Comparison of ENCODE assay signal across 19 mouse cellular contexts in genomic region chr3:103480676-103481075, GRCm38 (mm10).
DNase-seq lines count a peak whose midpoint lies in the region; ATAC-seq and TF ChIP-seq lines count a peak whose summit lies in the region.
"Had no signal": no experiment of that assay in that cellular context is flagged by ENCODE, and none has a peak within 500 bp of the region (broad histone marks: within the 10 kb centered on the region; RNA-seq: fewer than 3 reads in every experiment).

No protein-coding gene starts in this region.

- H3K27me3 ChIP-seq in heart, postnatal 0 days (ENCODE audit: control insufficient read depth, insufficient read depth, low read length), result no peaks in the 10 kb centered on the region
- no peaks in the 10 kb centered on the region for H3K27me3 ChIP-seq in liver, postnatal 0 days (ENCODE audit: insufficient read depth, low read length)
- H3K27me3 ChIP-seq: liver, embryonic 13.5 days; stomach, embryonic 15.5 days had no signal

- H3K9me3 ChIP-seq in heart, postnatal 0 days (replicated peaks; ENCODE audit: control insufficient read depth, low read length), result no peaks in the 10 kb centered on the region
- H3K9me3 ChIP-seq in liver, postnatal 0 days (ENCODE audit: low read length), result no peaks in the 10 kb centered on the region
- H3K9me3 ChIP-seq: liver, embryonic 13.5 days; midbrain, embryonic 10.5 days; stomach, embryonic 15.5 days had no signal

- no peak overlapping the region for H3K9ac ChIP-seq in heart, postnatal 0 days (replicated peaks; ENCODE audit: low read depth, low read length)
- H3K9ac ChIP-seq in liver, postnatal 0 days (replicated peaks), result no peak overlapping the region
- H3K9ac ChIP-seq: liver, embryonic 13.5 days; stomach, embryonic 15.5 days had no signal

- H3K4me1 ChIP-seq in heart, postnatal 0 days (ENCODE audit: control insufficient read depth, insufficient read depth), result no peaks in the 10 kb centered on the region
- no peaks in the 10 kb centered on the region for H3K4me1 ChIP-seq in liver, postnatal 0 days (ENCODE audit: insufficient read depth)
- H3K4me1 ChIP-seq: liver, embryonic 13.5 days; midbrain, embryonic 10.5 days; stomach, embryonic 15.5 days had no signal

- H3K4me2 ChIP-seq in heart, postnatal 0 days (ENCODE audit: low read depth, low read length), result no peak overlapping the region
- no peak overlapping the region for H3K4me2 ChIP-seq in liver, postnatal 0 days (ENCODE audit: low read depth, low read length)
- H3K4me2 ChIP-seq: liver, embryonic 13.5 days; stomach, embryonic 15.5 days had no signal

- no peak for TF ChIP-seq EP300 in heart, postnatal 0 days (IDR thresholded peaks at IDR 0.05; ENCODE audit: low read depth)
- TF ChIP-seq EP300 in liver, postnatal 0 days (IDR thresholded peaks at IDR 0.05; ENCODE audit: low read depth), result no peak

- ATAC-seq in heart, postnatal 0 days (ENCODE audit: insufficient read depth, low read depth), result peak; percentile 39; the same call in 1 of the 2 replicates
- no peak for ATAC-seq in liver, postnatal 0 days
- ATAC-seq: CD4-positive, CD25-positive, alpha-beta regulatory T cell, adult 4 months had no signal

- no peak overlapping the region for H3K4me3 ChIP-seq in heart, postnatal 0 days (ENCODE audit: low read depth, low read length)
- H3K4me3 ChIP-seq in liver, postnatal 0 days (ENCODE audit: low read depth, low read length), result no peak overlapping the region
- H3K4me3 ChIP-seq: liver, embryonic 13.5 days; midbrain, embryonic 10.5 days; stomach, embryonic 15.5 days had no signal

- intact Hi-C loops in heart, postnatal 25 days (cut with DNase I), result no loop called here

- no peak for TF ChIP-seq CTCF in heart, postnatal 0 days (IDR thresholded peaks at IDR 0.05; ENCODE audit: low read depth)
- TF ChIP-seq CTCF in liver, postnatal 0 days (IDR thresholded peaks at IDR 0.05; ENCODE audit: low read depth), result no peak

- H3K36me3 ChIP-seq in heart, postnatal 0 days (replicated peaks; ENCODE audit: control insufficient read depth, insufficient read depth, low read length), result no peaks in the 10 kb centered on the region
- H3K36me3 ChIP-seq in liver, postnatal 0 days (replicated peaks; ENCODE audit: insufficient read depth, low read length), result no peaks in the 10 kb centered on the region
- H3K36me3 ChIP-seq: liver, embryonic 13.5 days; midbrain, embryonic 10.5 days; stomach, embryonic 15.5 days had no signal

- H3K27ac ChIP-seq in heart, postnatal 0 days (ENCODE audit: low read depth), result peak overlapping the region; percentile 7; the same call in 1 of the 2 replicates
- no peak overlapping the region for H3K27ac ChIP-seq in liver, postnatal 0 days (ENCODE audit: low read depth)
- H3K27ac ChIP-seq: liver, embryonic 13.5 days; midbrain, embryonic 10.5 days; stomach, embryonic 15.5 days had no signal

- WGBS in heart, postnatal 0 days, result 53% methylated on average over 7 of the region's 7 CpGs
- WGBS in liver, postnatal 0 days (ENCODE audit: insufficient replicate concordance), result 78% methylated on average over 7 of the region's 7 CpGs

- peak; percentile 94 for DNase-seq in heart, adult 11 months
- DNase-seq in heart, postnatal 25 days (ENCODE audit: low spot score), result no peak
- peak; percentile 58 for DNase-seq in Muller cell, postnatal 12 days (ENCODE audit: inconsistent ontology term)
- peak; percentile 7 for DNase-seq in heart, postnatal 0 days (ENCODE audit: low spot score)
- peak; percentile 57 for DNase-seq in lung, postnatal 14 days
- DNase-seq in right cerebral cortex, adult 18-20 months, result no peak
- DNase-seq in liver, postnatal 0 days, result no peak
- DNase-seq: adrenal gland, postnatal 25 days; cerebellum, adult 11 months; cerebellum, adult 9-11 months; gastrocnemius, postnatal 25 days; kidney, adult 11 months; kidney, postnatal 4 days; liver, embryonic 13.5 days; right cerebral cortex, postnatal 4 days; thymus, postnatal 36 days had no signal

Comparison
In these comparisons a context has a peak if more than half of its experiments do, and no peak if none do; other contexts are left out.
1. DNase-seq: peak in heart, adult 11 months (single experiment), Muller cell, postnatal 12 days (single experiment), heart, postnatal 0 days (single experiment) and lung, postnatal 14 days (single experiment); none in heart, postnatal 25 days (single experiment), right cerebral cortex, adult 18-20 months (single experiment) and liver, postnatal 0 days (single experiment).